9 mouse cellular contexts compared by ENCODE assay signal in genomic region chr7:117630657-117631056, GRCm38 (mm10).
DNase-seq lines count a peak whose midpoint lies in the region; ATAC-seq lines count a peak whose summit lies in the region.
"Had no signal": no experiment of that assay in that cellular context is flagged by ENCODE, and none has a peak within 500 bp of the region (broad histone marks: within the 10 kb centered on the region; RNA-seq: fewer than 3 reads in every experiment).

No protein-coding gene starts in this region.

- H3K9ac ChIP-seq in midbrain, embryonic 14.5 days (replicated peaks; ENCODE audit: low read length), result no peak overlapping the region
- H3K9ac ChIP-seq in midbrain, embryonic 16.5 days (ENCODE audit: low read depth, low read length), result no peak overlapping the region
- no peak overlapping the region for H3K9ac ChIP-seq in embryonic facial prominence, embryonic 14.5 days (ENCODE audit: low read depth, low read length)
- H3K9ac ChIP-seq: midbrain, embryonic 12.5 days had no signal

- H3K27me3 ChIP-seq in midbrain, embryonic 14.5 days (ENCODE audit: control insufficient read depth, insufficient read depth, low read length), result no peaks in the 10 kb centered on the region
- H3K27me3 ChIP-seq in midbrain, embryonic 16.5 days (ENCODE audit: control insufficient read depth, insufficient read depth, low read depth, low read length), result no peaks in the 10 kb centered on the region
- H3K27me3 ChIP-seq in embryonic facial prominence, embryonic 14.5 days (replicated peaks; ENCODE audit: control insufficient read depth, insufficient read depth, low read length), result no peaks in the 10 kb centered on the region
- H3K27me3 ChIP-seq: midbrain, embryonic 12.5 days had no signal

- no peaks in the 10 kb centered on the region for H3K4me1 ChIP-seq in midbrain, embryonic 14.5 days (ENCODE audit: control insufficient read depth, insufficient read depth, low read length)
- peaks cover 3% of the 10 kb centered on the region for H3K4me1 ChIP-seq in midbrain, embryonic 16.5 days (ENCODE audit: control insufficient read depth, insufficient read depth, low read length)
- no peaks in the 10 kb centered on the region for H3K4me1 ChIP-seq in embryonic facial prominence, embryonic 14.5 days (ENCODE audit: control insufficient read depth, insufficient read depth, low read length)

- no peak overlapping the region for H3K4me2 ChIP-seq in midbrain, embryonic 14.5 days (ENCODE audit: low read length)
- H3K4me2 ChIP-seq in midbrain, embryonic 16.5 days (ENCODE audit: low read length), result no peak overlapping the region
- no peak overlapping the region for H3K4me2 ChIP-seq in embryonic facial prominence, embryonic 14.5 days (ENCODE audit: low read depth, low read length)
- H3K4me2 ChIP-seq: midbrain, embryonic 12.5 days had no signal

- no peaks in the 10 kb centered on the region for H3K36me3 ChIP-seq in midbrain, embryonic 14.5 days (ENCODE audit: control insufficient read depth, insufficient read depth, low read length)
- no peaks in the 10 kb centered on the region for H3K36me3 ChIP-seq in midbrain, embryonic 16.5 days (ENCODE audit: control insufficient read depth, insufficient read depth, low read length)
- no peaks in the 10 kb centered on the region for H3K36me3 ChIP-seq in embryonic facial prominence, embryonic 14.5 days (ENCODE audit: control insufficient read depth, insufficient read depth, low read length)
- H3K36me3 ChIP-seq: midbrain, embryonic 12.5 days had no signal

- no peaks in the 10 kb centered on the region for H3K9me3 ChIP-seq in midbrain, embryonic 14.5 days (ENCODE audit: control insufficient read depth, low read length)
- no peaks in the 10 kb centered on the region for H3K9me3 ChIP-seq in midbrain, embryonic 16.5 days (replicated peaks; ENCODE audit: control insufficient read depth, low read length, poor library complexity, severe bottlenecking)
- no peaks in the 10 kb centered on the region for H3K9me3 ChIP-seq in embryonic facial prominence, embryonic 14.5 days (ENCODE audit: control insufficient read depth, low read length)
- H3K9me3 ChIP-seq: midbrain, embryonic 12.5 days had no signal

- DNase-seq in gastrocnemius, adult 18-20 months (ENCODE audit: low spot score), result peak; percentile 10
- no peak for DNase-seq in gastrocnemius, postnatal 10 days
- peak; percentile 43 for DNase-seq in midbrain, embryonic 14.5 days
- peak; percentile 29 for DNase-seq in embryonic facial prominence, embryonic 14.5 days (ENCODE audit: low spot score)
- no peak for DNase-seq in frontal cortex, postnatal 36 days (ENCODE audit: low spot score in 2 of 2)
- no peak for DNase-seq in gastrocnemius, postnatal 36 days

- intact Hi-C loops in gastrocnemius, postnatal 36 days (cut with DNase I), result no loop called here

- 58% methylated on average over 5 of the region's 5 CpGs for WGBS in midbrain, embryonic 14.5 days
- 62% methylated on average over 5 of the region's 5 CpGs for WGBS in midbrain, embryonic 16.5 days
- WGBS in embryonic facial prominence, embryonic 14.5 days, result 65% methylated on average over 5 of the region's 5 CpGs

- no peak overlapping the region for H3K27ac ChIP-seq in midbrain, embryonic 14.5 days (replicated peaks; ENCODE audit: low read depth, low read length)
- no peak overlapping the region for H3K27ac ChIP-seq in midbrain, embryonic 16.5 days (ENCODE audit: low read length)
- no peak overlapping the region for H3K27ac ChIP-seq in embryonic facial prominence, embryonic 14.5 days (replicated peaks; ENCODE audit: low read depth, low read length)
- H3K27ac ChIP-seq: midbrain, embryonic 12.5 days had no signal

- H3K4me3 ChIP-seq in midbrain, embryonic 14.5 days (replicated peaks; ENCODE audit: low read depth, low read length), result no peak overlapping the region
- H3K4me3 ChIP-seq in midbrain, embryonic 16.5 days (ENCODE audit: low read depth, low read length), result no peak overlapping the region
- H3K4me3 ChIP-seq in embryonic facial prominence, embryonic 14.5 days (ENCODE audit: low read depth, low read length), result no peak overlapping the region
- H3K4me3 ChIP-seq: midbrain, embryonic 12.5 days had no signal

- no peak for ATAC-seq in midbrain, embryonic 14.5 days (ENCODE audit: low FRiP score, low TSS enrichment)
- no peak for ATAC-seq in midbrain, embryonic 16.5 days
- 0 out of 2 replicates have a peak, but pooled peaks have one; percentile 33 for ATAC-seq in embryonic facial prominence, embryonic 14.5 days (ENCODE audit: low read depth)
- ATAC-seq in monocyte, adult 5-6 weeks (replicated peaks; ENCODE audit: insufficient number of reproducible peaks, low FRiP score, low TSS enrichment, poor library complexity, severe bottlenecking), result peak; percentile 23; the same call in 1 of the 2 replicates

Comparison
In these comparisons a context has a peak if more than half of its experiments do, and no peak if none do; other contexts are left out.
1. DNase-seq: peak in gastrocnemius, adult 18-20 months (single experiment), midbrain, embryonic 14.5 days (single experiment) and embryonic facial prominence, embryonic 14.5 days (single experiment); none in gastrocnemius, postnatal 10 days (single experiment), frontal cortex, postnatal 36 days (0 of 2) and gastrocnemius, postnatal 36 days (0 of 2).
2. ATAC-seq: peak in embryonic facial prominence, embryonic 14.5 days (single experiment) and monocyte, adult 5-6 weeks (single experiment); none in midbrain, embryonic 14.5 days (single experiment) and midbrain, embryonic 16.5 days (single experiment).